Mouse (Mus musculus) G1E (cell line): ENCODE measurements around the gene Hacd4. TPM values are rescaled to one million over a fixed set of nuclear protein-coding genes. Genes with fewer than 3 reads are reported as not detected.

ENCODE experiments used
- ATAC-seq: 2 replicates; pipeline ENCODE4 v1.8.0; 2016; ENCODE audit warnings: mild to moderate bottlenecking; ENCODE audit not compliant: insufficient number of reproducible peaks, poor library complexity, low FRiP score, severe bottlenecking; ENCODE audit errors: extremely low read depth
- DNase-seq: peaks from one replicate; pipeline ENCODE4 v3.0.0; 2012; ENCODE audit warnings: low spot score
- H3K27me3 ChIP-seq: 2 replicates; pipeline ENCODE4 v1.6.1; 2012; ENCODE audit warnings: mild to moderate bottlenecking, low read length, inconsistent platforms; ENCODE audit not compliant: insufficient read depth
- H3K36me3 ChIP-seq: replicated peaks from 2 replicates; pipeline ENCODE3; 2012; ENCODE audit warnings: mild to moderate bottlenecking, inconsistent platforms
- H3K4me1 ChIP-seq: 2 replicates; pipeline ENCODE4 v1.6.1; 2012; ENCODE audit warnings: low read depth, low read length, inconsistent platforms, mixed read lengths; ENCODE audit not compliant: insufficient read depth
- H3K4me3 ChIP-seq: 2 replicates; pipeline ENCODE4 v1.5.1; 2012; ENCODE audit warnings: low read depth, mild to moderate bottlenecking, inconsistent platforms, low read length, moderate library complexity, mixed read lengths
- H3K9me3 ChIP-seq: replicated peaks from 2 replicates; pipeline ENCODE4 v1.6.1; 2012; ENCODE audit warnings: inconsistent platforms
- CTCF ChIP-seq: IDR thresholded peaks from 2 replicates; pipeline ENCODE4 v1.5.1; 2012; ENCODE audit warnings: low read depth, low read length, inconsistent platforms, mixed read lengths
- GATA1 ChIP-seq: IDR thresholded peaks from 2 replicates; pipeline ENCODE4 v1.6.1; 2012; ENCODE audit warnings: borderline replicate concordance, low read length, inconsistent platforms, mixed read lengths
- GATA2 ChIP-seq: IDR thresholded peaks from 2 replicates; pipeline ENCODE4 v1.6.1; 2012; ENCODE audit warnings: low read depth, low read length, inconsistent platforms, borderline replicate concordance
- POLR2AphosphoS5 ChIP-seq: IDR thresholded peaks from 2 replicates; pipeline ENCODE4 v1.6.1; 2012; ENCODE audit warnings: low read depth, low read length, inconsistent platforms; ENCODE audit not compliant: insufficient replicate concordance
- TAL1 ChIP-seq: conservative IDR thresholded peaks from 2 replicates; pipeline ENCODE4 v1.6.1; 2012; ENCODE audit warnings: low read depth, low read length, inconsistent platforms, mixed read lengths
- polyA plus RNA-seq: library from polyadenylated mRNA; stranded (reverse); fragments of >175 nt; gene quantifications from 2 replicates; pipeline ENCODE4 v1.2.3, GENCODE M21; 2012
- total RNA-seq, 2 experiments: library from RNA; stranded (forward) in 1 of 2; stranded (reverse) in 1 of 2; fragments of 200-1000 nt in 1 of 2; fragments of >200 nt in 1 of 2; fragmentation: Nextera tagmentation in 1 of 2; gene quantifications; 2 replicates each; pipeline ENCODE4 v1.2.3; 2014 to 2017

Gene Hacd4
- total and polyA plus RNA-seq, 3 experiments = 0.76 TPM; not detected in 2

GRCm38 (mm10) chr4:88370819-88371218 is 67.9 kb downstream of the Hacd4 start:
- Histone ChIP-seq H3K9me3 (no peaks in the 10 kb centered on the region), H3K4me1 (no peaks in the 10 kb centered on the region), H3K4me3 (no peak overlapping the region), H3K27me3 (no peaks in the 10 kb centered on the region), H3K36me3 (peaks cover 40% of the 10 kb centered on the region)
- DNase-seq (no peak), ATAC-seq (no peak)
- no peak for TF ChIP-seq TAL1
- TF ChIP-seq GATA2 = no peak
- no peak for TF ChIP-seq GATA1
- TF ChIP-seq CTCF = no peak
- TF ChIP-seq POLR2AphosphoS5 = no peak

GRCm38 (mm10) chr4:88369951-88370350 is 68.8 kb downstream of the Hacd4 start:
- DNase-seq (no peak), ATAC-seq (no peak)
- no peak for TF ChIP-seq GATA1
- TF ChIP-seq CTCF = no peak
- no peak for TF ChIP-seq GATA2
- no peak for TF ChIP-seq POLR2AphosphoS5
- no peak for TF ChIP-seq TAL1
- H3K27me3 ChIP-seq = no peaks in the 10 kb centered on the region
- H3K4me3 ChIP-seq = no peak overlapping the region
- no peaks in the 10 kb centered on the region for H3K4me1 ChIP-seq
- H3K9me3 ChIP-seq = no peaks in the 10 kb centered on the region
- H3K36me3 ChIP-seq = peaks cover 35% of the 10 kb centered on the region

- peaks cover 3% of the 10 kb centered on the region; the same call in 1 of the 2 replicates for H3K4me1 ChIP-seq
- no peak for TF ChIP-seq POLR2AphosphoS5
- TF ChIP-seq TAL1 = no peak
- TF ChIP-seq CTCF = no peak
- no peak for TF ChIP-seq GATA1
- TF ChIP-seq GATA2 = no peak
- H3K36me3 ChIP-seq = peaks cover 36% of the 10 kb centered on the region
Observed at GRCm38 (mm10) chr4:88357431-88357830, 81.3 kb downstream of the Hacd4 start.

GRCm38 (mm10) chr4:88356652-88357051 is 82.1 kb downstream of the Hacd4 start:
- TF ChIP-seq GATA1 (no peak), POLR2AphosphoS5 (no peak), GATA2 (no peak), CTCF (no peak), TAL1 (no peak)
- Histone ChIP-seq H3K9me3 (no peaks in the 10 kb centered on the region), H3K36me3 (peaks cover 37% of the 10 kb centered on the region), H3K4me1 (peaks cover 3% of the 10 kb centered on the region; the same call in 1 of the 2 replicates), H3K4me3 (no peak overlapping the region), H3K27me3 (no peaks in the 10 kb centered on the region)
- no peak for DNase-seq
- no peak for ATAC-seq

More at GRCm38 (mm10) chr4:88357431-88357830, 81.3 kb downstream of the Hacd4 start:
- ATAC-seq = no peak
- DNase-seq = no peak
- no peaks in the 10 kb centered on the region for H3K27me3 ChIP-seq
- H3K4me3 ChIP-seq = no peak overlapping the region
- no peaks in the 10 kb centered on the region for H3K9me3 ChIP-seq

- TF ChIP-seq POLR2AphosphoS5 = no peak
- no peak for TF ChIP-seq TAL1
- no peak for TF ChIP-seq GATA2
- TF ChIP-seq GATA1 = no peak
- peak; percentile 88 for TF ChIP-seq CTCF
- DNase-seq (peak; percentile 40), ATAC-seq (peak; percentile 54; the same call in 1 of the 2 replicates)
- H3K9me3 ChIP-seq = no peaks in the 10 kb centered on the region
- no peak overlapping the region for H3K4me3 ChIP-seq
- peaks cover 3% of the 10 kb centered on the region; the same call in 1 of the 2 replicates for H3K4me1 ChIP-seq
- H3K27me3 ChIP-seq = no peaks in the 10 kb centered on the region
- peaks cover 37% of the 10 kb centered on the region for H3K36me3 ChIP-seq
Observed at GRCm38 (mm10) chr4:88350910-88351309, 87.8 kb downstream of the Hacd4 start.

Other genes starting within 250 kb of the Hacd4 start
- gene Ifnb1, start 83.8 kb upstream of the Hacd4 start, total RNA-seq (2014; fragmentation: Nextera tagmentation) = not detected in 2 replicates
- gene Ifnb1, start 83.8 kb upstream of the Hacd4 start, total RNA-seq (2017) = not detected in 2 replicates
- gene Ifnb1, start 83.8 kb upstream of the Hacd4 start, polyA plus RNA-seq = not detected in 2 replicates
- not detected in 2 replicates for gene Ifna15, start 119.3 kb upstream of the Hacd4 start, total RNA-seq (2014; fragmentation: Nextera tagmentation)
- gene Ifna15, start 119.3 kb upstream of the Hacd4 start, total RNA-seq (2017) = not detected in 2 replicates
- gene Ifna15, start 119.3 kb upstream of the Hacd4 start, polyA plus RNA-seq = not detected in 2 replicates
- gene Ifna14, start 132.9 kb upstream of the Hacd4 start, total RNA-seq (2014; fragmentation: Nextera tagmentation) = not detected in 2 replicates
- 0.44 TPM in 1 of 2 replicates, not detected in the other for gene Ifna14, start 132.9 kb upstream of the Hacd4 start, total RNA-seq (2017)
- not detected in 2 replicates for gene Ifna14, start 132.9 kb upstream of the Hacd4 start, polyA plus RNA-seq
- gene Ifna9, start 153.5 kb upstream of the Hacd4 start, total RNA-seq (2014; fragmentation: Nextera tagmentation) = not detected in 2 replicates
- gene Ifna9, start 153.5 kb upstream of the Hacd4 start, total RNA-seq (2017) = 0.29 TPM in 1 of 2 replicates, not detected in the other
- not detected in 2 replicates for gene Ifna9, start 153.5 kb upstream of the Hacd4 start, polyA plus RNA-seq
- not detected in 2 replicates for gene Ifna12, start 164.4 kb upstream of the Hacd4 start, total RNA-seq (2014; fragmentation: Nextera tagmentation)
- not detected in 2 replicates for gene Ifna12, start 164.4 kb upstream of the Hacd4 start, total RNA-seq (2017)
- not detected in 2 replicates for gene Ifna12, start 164.4 kb upstream of the Hacd4 start, polyA plus RNA-seq
- gene C87499, start 195.5 kb upstream of the Hacd4 start, total RNA-seq (2014; fragmentation: Nextera tagmentation) = not detected in 2 replicates
- gene C87499, start 195.5 kb upstream of the Hacd4 start, total RNA-seq (2017) = 0.22 and 0.46 TPM in 2 replicates
- gene C87499, start 195.5 kb upstream of the Hacd4 start, polyA plus RNA-seq = not detected in 2 replicates
- not detected in 2 replicates for gene Ifna13, start 205.5 kb upstream of the Hacd4 start, total RNA-seq (2014; fragmentation: Nextera tagmentation)
- not detected in 2 replicates for gene Ifna13, start 205.5 kb upstream of the Hacd4 start, total RNA-seq (2017)
- not detected in 2 replicates for gene Ifna13, start 205.5 kb upstream of the Hacd4 start, polyA plus RNA-seq
- gene Ifna16, start 238.0 kb upstream of the Hacd4 start, total RNA-seq (2014; fragmentation: Nextera tagmentation) = not detected in 2 replicates
- not detected in 2 replicates for gene Ifna16, start 238.0 kb upstream of the Hacd4 start, total RNA-seq (2017)
- gene Ifna16, start 238.0 kb upstream of the Hacd4 start, polyA plus RNA-seq = not detected in 2 replicates
- gene Ifna2, start 245.0 kb upstream of the Hacd4 start, total RNA-seq (2014; fragmentation: Nextera tagmentation) = not detected in 2 replicates
- gene Ifna2, start 245.0 kb upstream of the Hacd4 start, total RNA-seq (2017) = not detected in 2 replicates
- not detected in 2 replicates for gene Ifna2, start 245.0 kb upstream of the Hacd4 start, polyA plus RNA-seq